Mouse (Mus musculus) thymus, postnatal 4 days (tissue): Measurements from ENCODE around the gene Spag17.
A peak's percentile ranks its signal among the peaks of the same experiment; 100 is the strongest.

Source experiments
- DNase-seq: peaks from one replicate; pipeline ENCODE4 v3.0.0; 2021

The Spag17 gene

DNA sequence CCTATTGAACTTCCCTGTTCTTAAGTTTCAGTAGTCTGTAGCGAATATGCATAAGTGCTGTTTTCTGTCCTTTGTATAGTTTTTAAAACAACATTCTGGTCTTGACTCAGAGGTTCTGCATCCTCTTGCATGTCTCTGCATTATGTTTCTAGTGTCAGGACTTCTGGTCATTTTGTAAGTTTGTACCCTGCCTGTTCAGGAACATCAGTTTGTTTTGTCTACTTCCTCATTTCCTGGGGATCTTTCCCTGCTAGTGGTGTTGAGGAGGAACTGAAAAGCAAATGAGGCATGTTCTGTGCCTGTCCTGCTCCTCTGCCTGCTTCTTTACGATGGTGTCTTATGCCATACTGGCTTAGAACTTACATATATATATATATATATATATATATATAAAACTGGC lies 290.8 kb downstream of the Spag17 start:
- no peak for DNase-seq

- no peak for DNase-seq
Observed at GRCm38 (mm10) chr3:100180471-100180870, 295.3 kb downstream of the Spag17 start.

DNA sequence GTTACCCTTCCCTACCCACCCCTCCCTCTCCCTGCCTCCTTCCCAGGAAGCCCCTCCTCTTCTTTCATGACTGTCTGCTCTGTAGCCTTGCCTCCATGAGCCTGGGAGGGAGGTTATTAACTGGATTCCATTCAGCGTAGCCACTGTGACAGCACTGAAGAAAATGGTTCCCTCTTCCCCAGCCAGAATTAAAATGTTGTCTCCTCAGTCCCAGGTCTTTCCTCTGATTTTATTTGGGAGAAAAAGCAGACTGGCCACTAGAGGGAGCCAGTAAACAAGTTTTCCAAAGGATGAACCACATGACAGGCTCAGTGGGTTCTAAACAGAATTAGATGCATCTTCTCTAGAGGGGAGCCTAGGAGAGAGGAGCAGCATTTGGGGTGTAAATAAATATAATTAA lies 304.2 kb downstream of the Spag17 start:
- DNase-seq: peak; percentile 60

- DNase-seq: no peak
Observed at GRCm38 (mm10) chr3:100189861-100190260, 304.7 kb downstream of the Spag17 start.
